Mouse (Mus musculus) megakaryocyte-erythroid progenitor cell, adult 5-6 weeks (primary cell): ENCODE data around the gene Acsm3. TPM values are rescaled to one million over a fixed set of nuclear protein-coding genes. Genes with fewer than 3 reads are reported as not detected.

Source experiments
- ATAC-seq: replicated peaks from 2 replicates; pipeline ENCODE4 v1.8.0; 2016; ENCODE audit warnings: mild to moderate bottlenecking, inconsistent platforms; ENCODE audit not compliant: severe bottlenecking, poor library complexity, low FRiP score, low TSS enrichment
- total RNA-seq, 2 experiments: library from RNA; stranded (forward) in 1 of 2; stranded (reverse) in 1 of 2; fragments of 200-1000, 215-1000 nt in 1 of 2; fragments of >200 nt in 1 of 2; fragmentation: Nextera tagmentation in 1 of 2; gene quantifications; 2 replicates each; pipeline ENCODE4 v1.2.3; 2014 to 2017

Acsm3 gene
- total RNA-seq, 2 experiments from 2014 or later, result not detected

- ATAC-seq, result peak; percentile 98
These were observed 33.0 kb downstream of the Acsm3 start, which contains the start of the genes Rexo5 and Eri2 for GRCm38 (mm10) chr7:119793586-119794250. Rexo5 (plus strand) TSS chr7:119794006. Eri2 (minus strand) TSS chr7:119794058.

DNA sequence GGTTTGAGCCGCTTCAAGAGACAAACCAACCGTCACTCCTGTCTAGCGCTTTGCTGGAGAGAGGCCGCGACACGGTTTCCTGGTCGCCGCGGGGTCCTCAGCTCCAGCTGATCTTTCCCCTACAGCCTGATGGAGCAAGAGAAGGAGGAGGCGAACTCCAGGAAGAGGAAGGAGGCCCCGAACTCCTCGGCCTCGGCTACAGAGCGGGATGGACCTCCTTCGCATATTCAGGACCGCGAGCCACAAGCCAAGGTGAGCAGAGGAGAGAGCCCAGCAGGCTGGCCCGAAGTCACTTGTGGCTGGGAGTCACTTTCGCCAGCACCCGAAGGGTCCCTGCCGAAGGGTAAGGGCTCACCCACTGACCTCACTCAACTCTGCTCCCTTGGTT is 33.5 kb downstream of the Acsm3 start:
- ATAC-seq, result peak; percentile 53

DNA sequence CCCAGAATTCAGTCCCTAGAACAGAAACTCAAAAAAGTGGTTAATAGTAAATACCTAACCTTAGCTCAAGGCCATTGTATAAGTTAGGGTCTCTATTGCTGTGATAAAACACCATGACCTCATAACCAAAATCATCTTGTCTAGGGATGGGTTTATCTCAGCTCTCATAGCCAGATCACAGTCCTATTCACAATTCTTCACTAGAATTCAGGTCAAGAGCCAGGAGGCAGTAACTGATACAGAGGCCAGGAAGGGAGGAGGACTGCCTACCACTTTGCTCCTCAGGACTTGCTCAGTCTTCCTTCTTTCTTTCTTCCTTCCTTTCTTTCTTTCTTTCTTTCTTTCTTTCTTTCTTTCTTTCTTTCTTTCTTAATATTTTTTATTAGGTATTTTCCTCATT is 34.6 kb downstream of the Acsm3 start:
- peak; percentile 69 for ATAC-seq

- ATAC-seq, result no peak
These were observed 39.8 kb downstream of the Acsm3 start for GRCm38 (mm10) chr7:119800488-119800887.

DNA sequence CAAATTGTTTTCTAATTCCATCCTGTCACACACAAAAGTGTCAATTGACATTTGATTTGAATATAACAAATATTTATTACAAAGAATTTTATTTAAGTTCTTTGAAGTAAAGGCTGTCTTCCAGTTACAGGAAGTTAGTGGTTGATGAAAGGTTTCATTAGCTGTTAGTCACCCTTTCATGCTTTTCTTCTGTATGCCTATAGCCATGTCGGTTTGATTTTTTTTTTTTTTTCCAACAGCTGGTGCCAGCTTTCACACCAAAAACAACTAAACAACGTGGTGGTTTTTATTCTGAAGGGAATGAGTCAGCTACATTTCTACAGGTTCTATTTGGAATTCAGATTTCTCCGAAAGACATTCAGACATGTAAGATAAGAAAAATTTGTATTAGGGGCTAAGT is 40.3 kb downstream of the Acsm3 start:
- no peak for ATAC-seq

DNA sequence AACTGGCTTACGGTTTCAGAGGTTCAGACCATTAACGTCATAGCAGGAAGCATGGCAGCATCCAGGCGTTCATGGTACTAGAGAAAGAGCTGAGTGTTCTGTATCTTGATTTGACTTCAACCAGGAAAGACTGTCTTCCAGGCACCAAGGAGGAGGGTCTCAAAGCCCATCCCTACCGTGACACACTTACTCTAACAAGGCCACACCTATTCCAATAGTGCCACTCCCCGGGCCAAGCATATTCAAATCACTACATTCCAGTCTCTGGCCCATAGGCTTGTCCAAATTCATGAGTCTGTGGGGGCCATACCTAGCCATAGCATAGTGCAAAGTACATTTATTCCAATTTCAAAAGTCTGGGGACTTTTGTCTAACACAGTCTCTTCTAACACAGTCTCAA is 46.7 kb downstream of the Acsm3 start:
- ATAC-seq, result no peak

DNA sequence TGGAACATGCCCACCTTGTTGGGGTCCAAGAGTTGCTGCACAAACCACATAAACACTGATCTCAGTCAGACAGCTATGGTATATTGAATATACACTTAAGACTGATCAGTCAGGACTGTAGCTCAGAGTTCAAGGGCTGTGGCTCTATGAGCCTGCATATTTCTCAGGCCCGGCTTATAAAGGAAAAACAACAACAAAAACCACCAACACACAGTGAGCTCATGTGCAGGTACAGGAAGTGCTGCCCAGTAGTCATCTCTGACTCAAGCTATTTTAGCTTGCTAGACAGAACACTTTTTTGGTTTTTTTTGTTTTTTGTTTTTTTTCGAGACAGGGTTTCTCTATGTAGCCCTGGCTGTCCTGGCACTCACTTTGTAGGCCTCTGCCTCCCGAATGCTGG is 48.0 kb downstream of the Acsm3 start:
- ATAC-seq, result no peak

DNA sequence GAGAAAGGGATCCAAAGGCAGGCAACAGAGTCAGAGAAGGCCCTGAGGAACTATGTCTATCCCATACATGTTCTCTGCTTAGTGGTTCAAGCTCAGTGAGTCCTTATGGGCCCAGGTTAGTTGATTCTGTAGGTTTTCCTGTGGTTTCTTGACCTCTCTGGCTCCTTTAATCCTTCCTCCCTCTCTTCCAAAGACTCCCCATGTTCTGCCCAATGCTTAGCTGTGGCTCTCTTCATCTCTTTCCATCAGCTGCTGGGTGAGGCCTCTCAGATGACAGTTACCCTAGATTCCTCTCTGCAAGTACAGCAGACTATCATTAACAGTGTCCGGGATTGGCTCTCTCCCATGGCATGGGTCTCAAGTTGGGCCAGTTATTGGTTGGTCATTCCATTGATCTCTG is 74.6 kb downstream of the Acsm3 start:
- ATAC-seq, result no peak

DNA sequence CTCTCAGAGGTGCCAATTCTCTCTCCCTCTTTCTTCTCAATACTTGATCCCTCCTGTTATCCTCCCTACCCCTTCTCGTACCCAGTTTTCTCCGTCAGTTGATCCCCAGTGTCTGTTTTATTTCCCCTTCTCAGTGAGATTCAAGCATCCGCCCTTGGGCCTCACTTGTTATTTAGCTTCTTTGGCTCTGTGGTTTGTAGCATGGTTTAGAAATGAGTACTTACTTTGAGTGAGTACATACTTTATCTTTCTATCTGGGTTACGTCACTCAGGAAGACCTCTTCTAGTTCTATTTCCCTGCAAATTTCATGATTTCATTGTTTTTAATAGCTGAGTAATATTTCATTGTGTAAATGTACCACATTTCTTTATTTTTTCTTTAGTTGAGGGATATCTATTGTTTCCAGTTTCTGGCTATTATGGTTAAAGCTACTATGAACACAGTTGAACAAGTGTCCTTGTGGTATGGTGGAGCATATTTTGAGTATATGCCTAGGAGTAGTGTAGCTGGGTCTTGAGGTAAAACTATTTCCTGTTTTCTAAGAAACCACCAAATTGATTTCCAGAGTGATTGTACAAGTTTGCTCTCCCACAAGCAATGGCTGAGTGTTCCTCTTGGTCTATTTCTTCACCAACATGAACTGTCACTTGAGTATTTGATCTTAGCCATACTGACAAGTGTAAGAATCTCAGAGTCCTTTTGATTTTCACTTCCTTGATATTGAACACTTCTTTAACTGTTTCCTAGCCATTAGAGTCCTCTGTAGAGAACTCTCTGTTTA is 75.5 kb downstream of the Acsm3 start:
- ATAC-seq, result no peak

Other genes starting within 250 kb of the Acsm3 start
- gene Acsm5, start 241.5 kb upstream of the Acsm3 start, total RNA-seq (2014; fragmentation: Nextera tagmentation), result not detected in 2 replicates
- not detected in 2 replicates for gene Acsm5, start 241.5 kb upstream of the Acsm3 start, total RNA-seq (2017)
- gene Pdilt, start 237.4 kb upstream of the Acsm3 start, total RNA-seq (2014; fragmentation: Nextera tagmentation), result not detected in 2 replicates
- gene Pdilt, start 237.4 kb upstream of the Acsm3 start, total RNA-seq (2017), result not detected in 2 replicates
- gene Acsm2, start 206.6 kb upstream of the Acsm3 start, total RNA-seq (2014; fragmentation: Nextera tagmentation), result not detected in 2 replicates
- not detected in 2 replicates for gene Acsm2, start 206.6 kb upstream of the Acsm3 start, total RNA-seq (2017)
- gene Acsm1, start 153.9 kb upstream of the Acsm3 start, total RNA-seq (2014; fragmentation: Nextera tagmentation), result not detected in 2 replicates
- not detected in 2 replicates for gene Acsm1, start 153.9 kb upstream of the Acsm3 start, total RNA-seq (2017)
- not detected in 2 replicates for gene Acsm4, start 70.9 kb upstream of the Acsm3 start, total RNA-seq (2014; fragmentation: Nextera tagmentation)
- not detected in 2 replicates for gene Acsm4, start 70.9 kb upstream of the Acsm3 start, total RNA-seq (2017)
- gene Thumpd1, start 40.1 kb upstream of the Acsm3 start, total RNA-seq (2014; fragmentation: Nextera tagmentation), result 41.2 and 48.7 TPM in 2 replicates
- 135 and 168 TPM in 2 replicates for gene Thumpd1, start 40.1 kb upstream of the Acsm3 start, total RNA-seq (2017)
- 68.4 and 72.0 TPM in 2 replicates for gene Rexo5, start 33.1 kb downstream of the Acsm3 start, total RNA-seq (2014; fragmentation: Nextera tagmentation)
- gene Rexo5, start 33.1 kb downstream of the Acsm3 start, total RNA-seq (2017), result 44.8 and 45.8 TPM in 2 replicates
- gene Eri2, start 33.1 kb downstream of the Acsm3 start, total RNA-seq (2014; fragmentation: Nextera tagmentation), result 23.0 and 32.7 TPM in 2 replicates
- gene Eri2, start 33.1 kb downstream of the Acsm3 start, total RNA-seq (2017), result 19.5 and 20.3 TPM in 2 replicates
- gene Lyrm1, start 134.9 kb downstream of the Acsm3 start, total RNA-seq (2014; fragmentation: Nextera tagmentation), result 3.0 and 5.2 TPM in 2 replicates
- 1.8 TPM in 1 of 2 replicates, not detected in the other for gene Lyrm1, start 134.9 kb downstream of the Acsm3 start, total RNA-seq (2017)
- gene Dcun1d3, start 135.4 kb downstream of the Acsm3 start, total RNA-seq (2014; fragmentation: Nextera tagmentation), result 0.94 and 2.5 TPM in 2 replicates
- gene Dcun1d3, start 135.4 kb downstream of the Acsm3 start, total RNA-seq (2017), result 2.2 and 4.7 TPM in 2 replicates